Mouse (Mus musculus) heart, postnatal 0 days (tissue): ENCODE data around the gene Dhrs1. TPM values are rescaled to one million over a fixed set of nuclear protein-coding genes. Genes with fewer than 3 reads are reported as not detected.

ENCODE experiments used
- ATAC-seq: fragments of 200-750 bp; cut with Nextera tagmentation; 2 replicates; pipeline ENCODE4 v1.8.0; 2017; ENCODE audit warnings: low read depth, moderate number of reproducible peaks, moderate library complexity; ENCODE audit not compliant: insufficient read depth
- DNase-seq: peaks from one replicate; pipeline ENCODE4 v3.0.0-alpha.2; 2016; ENCODE audit warnings: low spot score
- H3K27ac ChIP-seq: fragments of 300-500 bp; sonication (generic); 2 replicates; pipeline ENCODE4 v1.5.1; 2014; ENCODE audit warnings: low read depth, mild to moderate bottlenecking
- H3K27me3 ChIP-seq: fragments of 300-500 bp; sonication (generic); 2 replicates; pipeline ENCODE4 v1.6.1; 2014; ENCODE audit warnings: low read length, mixed read lengths; ENCODE audit not compliant: control insufficient read depth, insufficient read depth
- H3K36me3 ChIP-seq: fragments of 300-500 bp; sonication (generic); replicated peaks from 2 replicates; pipeline ENCODE4 v1.6.1; 2014; ENCODE audit warnings: low read length, mixed read lengths; ENCODE audit not compliant: control insufficient read depth, insufficient read depth
- H3K4me1 ChIP-seq: fragments of 300-500 bp; sonication (generic); 2 replicates; pipeline ENCODE4 v1.6.1; 2014; ENCODE audit warnings: antibody characterized with exemption; ENCODE audit not compliant: control insufficient read depth, insufficient read depth
- H3K4me2 ChIP-seq: fragments of 300-500 bp; sonication (generic); 2 replicates; pipeline ENCODE4 v1.6.1; 2014; ENCODE audit warnings: low read depth, mild to moderate bottlenecking, low read length, moderate library complexity
- H3K4me3 ChIP-seq: fragments of 300-500 bp; sonication (generic); 2 replicates; pipeline ENCODE4 v1.5.1; 2014; ENCODE audit warnings: low read depth, low read length
- H3K9ac ChIP-seq: fragments of 300-500 bp; sonication (generic); replicated peaks from 2 replicates; pipeline ENCODE4 v1.6.1; 2014; ENCODE audit warnings: low read depth, low read length, mixed read lengths
- H3K9me3 ChIP-seq: fragments of 300-500 bp; sonication (generic); replicated peaks from 2 replicates; pipeline ENCODE4 v1.6.1; 2016; ENCODE audit warnings: low read length; ENCODE audit not compliant: control insufficient read depth
- CTCF ChIP-seq: IDR thresholded peaks from 2 replicates; pipeline ENCODE4 v1.5.1; 2016; ENCODE audit warnings: antibody characterized with exemption, control low read depth, low read depth
- EP300 ChIP-seq: IDR thresholded peaks from 2 replicates; pipeline ENCODE4 v1.6.1; 2016; ENCODE audit warnings: antibody characterized with exemption, low read depth
- WGBS: fragments of 180-500 bp; shearing (Covaris S2); extraction: QIAGEN DNeasy Blood & Tissue Kit; methylation state at CpG from one replicate; pipeline ENCODE4 v1.1.7; 2014; 5-methylcytosine and 5-hydroxymethylcytosine counted together
- polyA plus RNA-seq: library from polyadenylated mRNA; unstranded; fragments of >200 nt; fragmentation: Nextera tagmentation; extraction: Ambion mirVana; gene quantifications from 2 replicates; pipeline ENCODE4 v1.2.1, GENCODE M21; 2015
- total RNA-seq: library from RNA; depleted of rRNA; stranded (reverse); fragments of >200 nt; gene quantifications from 2 replicates; pipeline ENCODE4 v1.2.3, GENCODE M21; 2014; ENCODE audit warnings: low replicate concordance

Dhrs1 gene
- total and polyA plus RNA-seq, 2 experiments from 2014 or later, result 58.1 to 65.0 TPM

DNA sequence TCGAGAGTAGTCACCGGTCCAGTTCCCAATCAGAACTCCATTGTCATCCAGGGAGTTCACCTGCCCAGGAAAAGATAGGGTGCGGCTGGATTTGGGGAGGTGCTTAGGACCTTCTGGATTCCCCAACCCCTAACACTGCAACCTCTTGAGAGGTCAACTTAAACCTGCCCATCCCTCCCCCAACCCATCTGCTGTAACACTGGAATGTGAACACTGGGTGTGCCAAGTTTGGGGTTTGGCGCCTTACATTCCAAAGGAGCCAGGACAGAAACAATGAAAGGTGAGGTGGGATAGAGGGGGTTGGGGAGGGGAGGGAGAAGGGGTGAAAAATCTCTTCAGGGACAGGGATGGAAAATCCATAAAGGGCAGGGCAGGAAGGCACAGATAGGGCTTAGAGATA lies 36.0 kb downstream of the Dhrs1 start:
- no peak for ATAC-seq
- Histone ChIP-seq H3K4me1 (no peaks in the 10 kb centered on the region), H3K36me3 (no peaks in the 10 kb centered on the region), H3K27me3 (peaks cover 22% of the 10 kb centered on the region), H3K9ac (no peak overlapping the region), H3K9me3 (no peaks in the 10 kb centered on the region), H3K4me2 (no peak overlapping the region), H3K27ac (no peak overlapping the region), H3K4me3 (no peak overlapping the region)
- TF ChIP-seq EP300 (no peak), CTCF (no peak)
- no peak for DNase-seq
- 84% methylated on average over 4 of the region's 4 CpGs for WGBS

DNA sequence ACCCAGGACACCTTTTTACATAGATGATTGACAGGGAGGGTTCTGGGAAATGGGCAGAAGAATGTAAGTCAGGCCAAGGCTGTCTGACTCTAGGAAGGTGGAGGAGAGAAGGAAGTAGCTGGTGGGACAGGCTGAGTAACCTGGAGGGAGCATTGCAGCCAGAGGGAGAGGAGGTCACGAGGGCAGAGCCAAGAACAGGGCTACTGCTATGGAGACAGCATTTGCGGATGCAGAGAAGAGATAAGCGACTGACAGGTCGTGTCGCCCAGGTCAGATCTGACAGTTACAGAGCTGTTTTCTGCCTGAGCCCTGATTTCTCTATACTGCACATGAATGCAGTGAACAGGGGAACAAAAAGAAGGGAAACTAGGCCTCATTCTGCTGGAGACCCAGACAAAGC lies 38.1 kb downstream of the Dhrs1 start:
- H3K9ac ChIP-seq, result no peak overlapping the region
- no peak overlapping the region for H3K4me2 ChIP-seq
- no peak overlapping the region for H3K27ac ChIP-seq
- TF ChIP-seq EP300 (no peak), CTCF (no peak)
- H3K36me3 ChIP-seq, result no peaks in the 10 kb centered on the region
- no peak overlapping the region for H3K4me3 ChIP-seq
- H3K27me3 ChIP-seq, result peaks cover 8% of the 10 kb centered on the region; the same call in 1 of the 2 replicates
- no peak for DNase-seq
- 62% methylated on average over 5 of the region's 5 CpGs for WGBS
- ATAC-seq, result no peak
- H3K9me3 ChIP-seq, result no peaks in the 10 kb centered on the region
- no peaks in the 10 kb centered on the region for H3K4me1 ChIP-seq

DNA sequence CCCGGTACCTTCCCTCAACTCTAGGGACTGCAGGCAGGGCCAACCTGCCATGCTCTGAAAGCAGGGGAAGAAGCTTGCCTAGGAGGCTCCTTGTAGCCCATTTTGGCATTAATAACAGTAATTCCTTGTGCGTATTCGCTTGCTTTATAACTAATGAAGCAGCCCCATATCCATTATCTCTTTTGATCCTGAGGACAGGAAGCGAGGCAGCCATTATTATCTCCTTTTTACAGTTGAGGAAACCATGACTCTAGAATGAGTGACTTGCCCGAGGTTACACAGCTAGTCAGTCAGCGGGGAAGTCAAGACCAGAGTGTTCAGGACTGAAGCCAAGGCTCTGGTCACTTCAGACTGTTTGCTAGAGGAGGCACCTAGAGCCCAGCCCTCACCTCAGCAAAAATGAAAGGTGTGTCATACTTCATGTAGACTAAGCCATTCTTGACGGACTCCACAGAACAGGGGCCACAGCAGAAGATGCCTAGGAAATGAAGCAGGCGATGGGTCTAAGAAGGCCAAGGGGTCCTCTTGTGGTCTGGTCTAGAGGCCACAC lies 39.4 kb downstream of the Dhrs1 start:
- Histone ChIP-seq H3K27me3 (no peaks in the 10 kb centered on the region), H3K9ac (no peak overlapping the region), H3K4me3 (no peak overlapping the region), H3K36me3 (no peaks in the 10 kb centered on the region), H3K9me3 (no peaks in the 10 kb centered on the region), H3K4me2 (no peak overlapping the region), H3K27ac (no peak overlapping the region), H3K4me1 (no peaks in the 10 kb centered on the region)
- no peak for TF ChIP-seq EP300
- DNase-seq (no peak), ATAC-seq (no peak)
- 77% methylated on average over 8 of the region's 8 CpGs for WGBS

DNA sequence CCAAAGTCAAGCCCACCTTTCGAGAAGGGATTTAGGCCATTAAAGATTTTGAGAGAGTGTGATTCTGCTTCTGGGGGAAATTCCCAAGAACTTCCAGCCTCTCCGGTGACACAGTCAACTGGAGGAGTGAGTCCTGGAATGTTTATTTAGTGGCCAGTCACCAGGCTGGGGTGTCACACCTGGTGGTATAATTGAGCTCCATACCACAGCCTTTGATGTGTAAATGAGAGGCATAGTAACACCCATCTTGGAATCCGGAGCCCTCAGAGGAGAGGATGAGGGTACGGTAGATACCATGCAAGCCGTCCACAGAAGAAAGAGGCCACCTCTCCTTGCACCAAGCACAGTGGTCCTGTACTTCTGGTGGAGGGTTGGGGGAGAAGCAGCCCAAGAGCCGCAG lies 42.7 kb downstream of the Dhrs1 start:
- Histone ChIP-seq H3K36me3 (no peaks in the 10 kb centered on the region), H3K4me2 (no peak overlapping the region), H3K4me1 (no peaks in the 10 kb centered on the region), H3K4me3 (no peak overlapping the region), H3K27me3 (no peaks in the 10 kb centered on the region), H3K9me3 (no peaks in the 10 kb centered on the region), H3K27ac (no peak overlapping the region), H3K9ac (no peak overlapping the region)
- ATAC-seq (no peak), DNase-seq (no peak)
- TF ChIP-seq EP300 (no peak), CTCF (no peak)
- WGBS, result 56% methylated on average over 6 of the region's 6 CpGs

GRCm38 (mm10) chr14:55701131-55701530 lies 44.4 kb downstream of the Dhrs1 start:
- TF ChIP-seq EP300 (no peak), CTCF (no peak)
- no peaks in the 10 kb centered on the region for H3K27me3 ChIP-seq
- DNase-seq (no peak), ATAC-seq (no peak)
- H3K4me2 ChIP-seq, result no peak overlapping the region
- 61% methylated on average over 9 of the region's 9 CpGs for WGBS
- H3K4me3 ChIP-seq, result no peak overlapping the region
- H3K27ac ChIP-seq, result no peak overlapping the region
- H3K4me1 ChIP-seq, result no peaks in the 10 kb centered on the region
- no peak overlapping the region for H3K9ac ChIP-seq
- no peaks in the 10 kb centered on the region for H3K36me3 ChIP-seq
- H3K9me3 ChIP-seq, result no peaks in the 10 kb centered on the region

DNA sequence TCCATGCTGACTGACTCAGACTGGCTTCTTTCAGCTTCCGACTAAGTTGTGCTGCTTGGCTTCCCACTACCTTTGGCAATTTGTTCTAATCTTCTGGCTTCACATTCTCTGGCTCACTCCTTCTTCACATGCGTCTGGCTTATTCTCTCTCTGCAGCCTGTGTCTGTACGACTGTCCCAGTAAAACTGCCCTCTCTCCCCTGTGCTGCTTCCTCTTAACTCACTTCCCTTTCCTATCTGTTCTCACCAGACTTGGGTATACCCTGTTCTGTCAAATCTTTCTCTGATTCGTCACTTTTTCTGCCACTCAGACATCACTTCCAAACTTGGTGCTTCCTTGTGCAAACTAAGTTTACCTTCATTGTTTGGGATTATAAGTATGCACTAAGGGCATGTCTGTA lies 48.3 kb downstream of the Dhrs1 start:
- no peak overlapping the region for H3K27ac ChIP-seq
- 69% methylated on average over 4 of the region's 4 CpGs for WGBS
- no peak overlapping the region for H3K9ac ChIP-seq
- no peaks in the 10 kb centered on the region for H3K27me3 ChIP-seq
- H3K4me1 ChIP-seq, result no peaks in the 10 kb centered on the region
- TF ChIP-seq CTCF (no peak), EP300 (no peak)
- H3K36me3 ChIP-seq, result no peaks in the 10 kb centered on the region
- no peak for ATAC-seq
- no peaks in the 10 kb centered on the region for H3K9me3 ChIP-seq
- H3K4me3 ChIP-seq, result no peak overlapping the region
- H3K4me2 ChIP-seq, result no peak overlapping the region
- no peak for DNase-seq
